Mouse (Mus musculus): ENCODE results near the gene Olfr1123. TPM values are rescaled to one million over a fixed set of nuclear protein-coding genes. Genes with fewer than 3 reads are reported as not detected.

Olfr1123 gene
- total and polyA plus RNA-seq, 2 experiments from 2014 or later: not detected

DNA sequence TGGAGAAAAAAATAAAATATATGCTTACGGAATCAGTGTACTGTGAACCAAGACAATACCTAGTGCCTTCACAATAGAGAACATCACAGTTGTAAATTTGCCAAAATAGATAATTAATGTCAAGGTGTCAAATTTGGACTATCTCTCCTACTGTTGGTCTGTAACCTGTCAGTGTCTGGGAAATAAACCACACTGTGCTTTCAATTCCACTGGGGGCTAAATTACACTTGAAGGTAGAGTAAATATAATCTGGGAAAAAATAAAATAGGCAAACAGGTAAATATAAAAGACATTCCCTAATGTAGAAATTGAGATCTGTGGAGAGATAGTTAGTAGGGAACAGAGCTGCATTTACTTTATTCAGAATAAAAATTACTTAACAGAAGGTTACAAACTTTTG is 13.5 kb downstream of the Olfr1123 start, which contains the start of gene Olfr1124:
TSS of gene Olfr1124 (plus strand) at position 301 of the 400 bp plus-strand sequence.
- no peak for DNase-seq
- ATAC-seq: no peak

GRCm38 (mm10) chr2:87437731-87438130 is 21.3 kb downstream of the Olfr1123 start:
- Histone ChIP-seq H3K4me1 (ENCODE audit: insufficient read depth) (no peaks in the 10 kb centered on the region), H3K36me3 (ENCODE audit: insufficient read depth) (no peaks in the 10 kb centered on the region), H3K9me3 (ENCODE audit: low read length) (no peaks in the 10 kb centered on the region), H3K9ac (no peak overlapping the region), H3K27me3 (ENCODE audit: insufficient read depth, low read length) (no peaks in the 10 kb centered on the region), H3K4me3 (ENCODE audit: low read depth, low read length) (no peak overlapping the region), H3K4me2 (ENCODE audit: low read depth) (no peak overlapping the region), H3K27ac (ENCODE audit: low read depth, low read length) (no peak overlapping the region)
- ATAC-seq: no peak
- TF ChIP-seq CTCF (IDR thresholded peaks at IDR 0.05; ENCODE audit: low read depth): no peak
- WGBS: 90% methylated on average over 16 of the region's 16 CpGs
- no peak for DNase-seq

More for the DNA sequence above, 13.5 kb downstream of the Olfr1123 start, which contains the start of gene Olfr1124:
- no peaks in the 10 kb centered on the region for H3K27me3 ChIP-seq (ENCODE audit: insufficient read depth, low read length)
- no peak within 1 kb of the TSS for H3K4me2 ChIP-seq (ENCODE audit: low read depth)
- H3K9me3 ChIP-seq (ENCODE audit: low read length): no peaks in the 10 kb centered on the region
- H3K4me3 ChIP-seq (ENCODE audit: low read depth, low read length): no peak within 1 kb of the TSS
- H3K36me3 ChIP-seq (ENCODE audit: insufficient read depth): no peaks in the 10 kb centered on the region
- 94% methylated on average over 1 of the region's 1 CpGs for WGBS
- no peaks in the 10 kb centered on the region for H3K4me1 ChIP-seq (ENCODE audit: insufficient read depth)
- no peak for TF ChIP-seq CTCF (IDR thresholded peaks at IDR 0.05; ENCODE audit: low read depth)
- no peak within 1 kb of the TSS for H3K9ac ChIP-seq
- H3K27ac ChIP-seq (ENCODE audit: low read depth, low read length): no peak within 1 kb of the TSS

- no peaks in the 10 kb centered on the region for H3K4me1 ChIP-seq (ENCODE audit: insufficient read depth)
- H3K27me3 ChIP-seq (ENCODE audit: insufficient read depth, low read length): no peaks in the 10 kb centered on the region
- no peak within 1 kb of the TSS for H3K27ac ChIP-seq (ENCODE audit: low read depth, low read length)
- no peak within 1 kb of the TSS for H3K9ac ChIP-seq
- no peaks in the 10 kb centered on the region for H3K36me3 ChIP-seq (ENCODE audit: insufficient read depth)
- TF ChIP-seq CTCF (IDR thresholded peaks at IDR 0.05; ENCODE audit: low read depth): no peak
- no peak within 1 kb of the TSS for H3K4me2 ChIP-seq (ENCODE audit: low read depth)
- DNase-seq (no peak), ATAC-seq (no peak)
- H3K4me3 ChIP-seq (ENCODE audit: low read depth, low read length): no peak within 1 kb of the TSS
- H3K9me3 ChIP-seq (ENCODE audit: low read length): no peaks in the 10 kb centered on the region
These were observed 37.2 kb downstream of the Olfr1123 start, which contains the start of gene Olfr1126 for GRCm38 (mm10) chr2:87453662-87454061. Gene Olfr1126 (plus strand): TSS chr2:87453962.

- H3K27ac ChIP-seq (ENCODE audit: low read depth, low read length): no peak overlapping the region
- H3K4me3 ChIP-seq (ENCODE audit: low read depth, low read length): no peak overlapping the region
- DNase-seq (no peak), ATAC-seq (no peak)
- H3K9ac ChIP-seq: no peak overlapping the region
- no peaks in the 10 kb centered on the region for H3K9me3 ChIP-seq (ENCODE audit: low read length)
- H3K4me1 ChIP-seq (ENCODE audit: insufficient read depth): no peaks in the 10 kb centered on the region
- no peaks in the 10 kb centered on the region for H3K27me3 ChIP-seq (ENCODE audit: insufficient read depth, low read length)
- TF ChIP-seq CTCF (IDR thresholded peaks at IDR 0.05; ENCODE audit: low read depth): no peak
- WGBS: 93% methylated on average over 4 of the region's 4 CpGs
- no peaks in the 10 kb centered on the region for H3K36me3 ChIP-seq (ENCODE audit: insufficient read depth)
- no peak overlapping the region for H3K4me2 ChIP-seq (ENCODE audit: low read depth)
These were observed 45.3 kb downstream of the Olfr1123 start for GRCm38 (mm10) chr2:87461769-87462168.

Other genes starting within 250 kb of the Olfr1123 start
- gene Olfr1112, start 228.8 kb upstream of the Olfr1123 start, total RNA-seq (2014; rRNA removed): not detected in 2 replicates
- not detected in 2 replicates for gene Olfr1112, start 228.8 kb upstream of the Olfr1123 start, polyA plus RNA-seq (2015; fragmentation: Nextera tagmentation; extraction: Ambion mirVana)
- gene Olfr1113, start 207.7 kb upstream of the Olfr1123 start, total RNA-seq (2014; rRNA removed): not detected in 2 replicates
- not detected in 2 replicates for gene Olfr1113, start 207.7 kb upstream of the Olfr1123 start, polyA plus RNA-seq (2015; fragmentation: Nextera tagmentation; extraction: Ambion mirVana)
- not detected in 2 replicates for gene Olfr1115, start 168.6 kb upstream of the Olfr1123 start, total RNA-seq (2014; rRNA removed)
- not detected in 2 replicates for gene Olfr1115, start 168.6 kb upstream of the Olfr1123 start, polyA plus RNA-seq (2015; fragmentation: Nextera tagmentation; extraction: Ambion mirVana)
- gene Olfr1116, start 149.1 kb upstream of the Olfr1123 start, total RNA-seq (2014; rRNA removed): not detected in 2 replicates
- not detected in 2 replicates for gene Olfr1116, start 149.1 kb upstream of the Olfr1123 start, polyA plus RNA-seq (2015; fragmentation: Nextera tagmentation; extraction: Ambion mirVana)
- not detected in 2 replicates for gene Olfr1118, start 109.1 kb upstream of the Olfr1123 start, total RNA-seq (2014; rRNA removed)
- gene Olfr1118, start 109.1 kb upstream of the Olfr1123 start, polyA plus RNA-seq (2015; fragmentation: Nextera tagmentation; extraction: Ambion mirVana): not detected in 2 replicates
- not detected in 2 replicates for gene Olfr1120, start 61.8 kb upstream of the Olfr1123 start, total RNA-seq (2014; rRNA removed)
- not detected in 2 replicates for gene Olfr1120, start 61.8 kb upstream of the Olfr1123 start, polyA plus RNA-seq (2015; fragmentation: Nextera tagmentation; extraction: Ambion mirVana)
- gene Olfr1121, start 46.7 kb upstream of the Olfr1123 start, total RNA-seq (2014; rRNA removed): not detected in 2 replicates
- not detected in 2 replicates for gene Olfr1121, start 46.7 kb upstream of the Olfr1123 start, polyA plus RNA-seq (2015; fragmentation: Nextera tagmentation; extraction: Ambion mirVana)
- gene Olfr1122, start 30.8 kb upstream of the Olfr1123 start, total RNA-seq (2014; rRNA removed): not detected in 2 replicates
- not detected in 2 replicates for gene Olfr1122, start 30.8 kb upstream of the Olfr1123 start, polyA plus RNA-seq (2015; fragmentation: Nextera tagmentation; extraction: Ambion mirVana)
- not detected in 2 replicates for gene Olfr1124, start 13.6 kb downstream of the Olfr1123 start, total RNA-seq (2014; rRNA removed)
- gene Olfr1124, start 13.6 kb downstream of the Olfr1123 start, polyA plus RNA-seq (2015; fragmentation: Nextera tagmentation; extraction: Ambion mirVana): 0.08 TPM in 2 replicates
- not detected in 2 replicates for gene Olfr1126, start 37.3 kb downstream of the Olfr1123 start, total RNA-seq (2014; rRNA removed)
- not detected in 2 replicates for gene Olfr1126, start 37.3 kb downstream of the Olfr1123 start, polyA plus RNA-seq (2015; fragmentation: Nextera tagmentation; extraction: Ambion mirVana)
- not detected in 2 replicates for gene Pramel7, start 80.5 kb downstream of the Olfr1123 start, total RNA-seq (2014; rRNA removed)
- gene Pramel7, start 80.5 kb downstream of the Olfr1123 start, polyA plus RNA-seq (2015; fragmentation: Nextera tagmentation; extraction: Ambion mirVana): not detected in 2 replicates
- not detected in 2 replicates for gene Pramel6, start 89.9 kb downstream of the Olfr1123 start, total RNA-seq (2014; rRNA removed)
- gene Pramel6, start 89.9 kb downstream of the Olfr1123 start, polyA plus RNA-seq (2015; fragmentation: Nextera tagmentation; extraction: Ambion mirVana): not detected in 2 replicates
- not detected in 2 replicates for gene Olfr153, start 115.2 kb downstream of the Olfr1123 start, total RNA-seq (2014; rRNA removed)
- gene Olfr153, start 115.2 kb downstream of the Olfr1123 start, polyA plus RNA-seq (2015; fragmentation: Nextera tagmentation; extraction: Ambion mirVana): not detected in 2 replicates
- gene Olfr1128, start 128.9 kb downstream of the Olfr1123 start, total RNA-seq (2014; rRNA removed): not detected in 2 replicates
- not detected in 2 replicates for gene Olfr1128, start 128.9 kb downstream of the Olfr1123 start, polyA plus RNA-seq (2015; fragmentation: Nextera tagmentation; extraction: Ambion mirVana)
- gene Olfr1129, start 157.3 kb downstream of the Olfr1123 start, total RNA-seq (2014; rRNA removed): not detected in 2 replicates
- not detected in 2 replicates for gene Olfr1129, start 157.3 kb downstream of the Olfr1123 start, polyA plus RNA-seq (2015; fragmentation: Nextera tagmentation; extraction: Ambion mirVana)
- gene Olfr1130, start 189.6 kb downstream of the Olfr1123 start, total RNA-seq (2014; rRNA removed): 0.14 TPM in 1 of 2 replicates, not detected in the other
- not detected in 2 replicates for gene Olfr1130, start 189.6 kb downstream of the Olfr1123 start, polyA plus RNA-seq (2015; fragmentation: Nextera tagmentation; extraction: Ambion mirVana)
- not detected in 2 replicates for gene Olfr1131, start 210.5 kb downstream of the Olfr1123 start, total RNA-seq (2014; rRNA removed)
- not detected in 2 replicates for gene Olfr1131, start 210.5 kb downstream of the Olfr1123 start, polyA plus RNA-seq (2015; fragmentation: Nextera tagmentation; extraction: Ambion mirVana)
- not detected in 2 replicates for gene Olfr1132, start 220.9 kb downstream of the Olfr1123 start, total RNA-seq (2014; rRNA removed)
- not detected in 2 replicates for gene Olfr1132, start 220.9 kb downstream of the Olfr1123 start, polyA plus RNA-seq (2015; fragmentation: Nextera tagmentation; extraction: Ambion mirVana)
- not detected in 2 replicates for gene Olfr1133, start 230.7 kb downstream of the Olfr1123 start, total RNA-seq (2014; rRNA removed)
- gene Olfr1133, start 230.7 kb downstream of the Olfr1123 start, polyA plus RNA-seq (2015; fragmentation: Nextera tagmentation; extraction: Ambion mirVana): not detected in 2 replicates
- not detected in 2 replicates for gene Olfr1134, start 241.8 kb downstream of the Olfr1123 start, total RNA-seq (2014; rRNA removed)
- not detected in 2 replicates for gene Olfr1134, start 241.8 kb downstream of the Olfr1123 start, polyA plus RNA-seq (2015; fragmentation: Nextera tagmentation; extraction: Ambion mirVana)